Mouse (Mus musculus): ENCODE results near the gene Mlx. TPM values are rescaled to one million over a fixed set of nuclear protein-coding genes. Genes with fewer than 3 reads are reported as not detected.
A peak's percentile ranks its signal among the peaks of the same experiment; 100 is the strongest.

Mlx gene
- total RNA-seq, 1 experiment from 2014 or later, result 45.9 TPM

- peak; percentile 72 for DNase-seq
Observed at GRCm38 (mm10) chr11:101138536-101139181, 51.6 kb downstream of the Mlx start.

DNA sequence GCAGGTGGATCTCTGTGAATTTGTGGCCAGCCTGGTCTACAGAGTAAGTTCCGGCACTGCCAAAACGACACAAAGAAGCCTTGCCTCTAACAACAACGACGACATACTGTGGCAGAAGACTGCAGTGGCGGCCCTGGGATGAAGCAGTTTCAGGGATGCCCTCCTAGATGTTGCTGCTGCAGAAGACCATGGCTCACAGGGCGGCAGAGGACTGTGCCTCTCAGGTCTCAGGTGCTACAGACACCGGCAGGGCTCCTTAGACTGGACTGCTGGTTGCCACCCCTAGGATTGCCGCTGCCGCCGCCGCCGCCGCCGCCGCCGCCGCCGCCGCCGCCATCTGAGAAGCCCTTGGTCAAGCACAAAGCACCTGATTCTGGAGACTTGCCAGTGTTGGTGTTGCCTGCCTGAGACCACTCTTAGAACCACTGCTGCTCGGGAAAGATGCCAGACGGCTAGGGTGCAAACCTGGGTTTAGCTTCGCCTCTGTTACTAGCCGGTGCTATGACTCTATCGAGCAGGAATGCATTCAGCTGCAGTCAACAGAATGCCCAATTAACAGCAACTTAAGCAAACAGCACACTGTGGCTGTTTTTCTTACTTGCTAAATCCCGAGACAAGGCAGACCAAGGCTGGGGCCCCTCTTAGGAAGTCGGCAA lies 53.2 kb downstream of the Mlx start:
- DNase-seq, result no peak

- DNase-seq, result no peak
Observed at GRCm38 (mm10) chr11:101141088-101141487, 54.0 kb downstream of the Mlx start.

Small RNA genes lying within 50 kb of the gene (microRNA-seq; reads per million reads assigned to microRNA genes)
- 0 reads per million in 2 experiments for gene Gm27626

Other genes with a start within 250 kb of the Mlx start
- gene Stat5b, start 236.6 kb upstream of the Mlx start, total RNA-seq (2021), result 72.8 and 74.6 TPM in 2 replicates
- 37.8 and 44.2 TPM in 2 replicates for gene Stat5a, start 227.9 kb upstream of the Mlx start, total RNA-seq (2021)
- gene Stat3, start 147.7 kb upstream of the Mlx start, total RNA-seq (2021), result 75.1 and 82.4 TPM in 2 replicates
- gene Cavin1, start 116.4 kb upstream of the Mlx start, total RNA-seq (2021), result 290 and 306 TPM in 2 replicates
- gene Atp6v0a1, start 77.8 kb upstream of the Mlx start, total RNA-seq (2021), result 91.3 and 111 TPM in 2 replicates
- 29.6 and 30.8 TPM in 2 replicates for gene Naglu, start 17.3 kb upstream of the Mlx start, total RNA-seq (2021)
- 0.85 and 1.2 TPM in 2 replicates for gene Hsd17b1, start 8.9 kb upstream of the Mlx start, total RNA-seq (2021)
- 87.7 and 97.6 TPM in 2 replicates for gene Coasy, start 4.7 kb upstream of the Mlx start, total RNA-seq (2021)
- gene Psmc3ip, start 8.2 kb downstream of the Mlx start, total RNA-seq (2021), result 6.6 and 8.8 TPM in 2 replicates
- 53.7 and 56.0 TPM in 2 replicates for gene Retreg3, start 32.6 kb downstream of the Mlx start, total RNA-seq (2021)
- gene Tubg1, start 32.7 kb downstream of the Mlx start, total RNA-seq (2021), result 45.9 and 48.6 TPM in 2 replicates
- 7.2 and 7.9 TPM in 2 replicates for gene Tubg2, start 68.6 kb downstream of the Mlx start, total RNA-seq (2021)
- 10.9 and 13.5 TPM in 2 replicates for gene Cntnap1, start 83.2 kb downstream of the Mlx start, total RNA-seq (2021)
- 30.5 and 32.7 TPM in 2 replicates for gene Plekhh3, start 84.1 kb downstream of the Mlx start, total RNA-seq (2021)
- gene Ccr10, start 88.2 kb downstream of the Mlx start, total RNA-seq (2021), result 1.4 and 1.5 TPM in 2 replicates
- 28.8 and 37.7 TPM in 2 replicates for gene Ezh1, start 139.2 kb downstream of the Mlx start, total RNA-seq (2021)
- 107 and 145 TPM in 2 replicates for gene Ramp2, start 158.8 kb downstream of the Mlx start, total RNA-seq (2021)
- 116 and 120 TPM in 2 replicates for gene Vps25, start 166.4 kb downstream of the Mlx start, total RNA-seq (2021)
- gene Wnk4, start 173.3 kb downstream of the Mlx start, total RNA-seq (2021), result 3.4 and 3.6 TPM in 2 replicates
- 0.44 and 0.86 TPM in 2 replicates for gene Cntd1, start 191.7 kb downstream of the Mlx start, total RNA-seq (2021)
- 79.4 and 80.1 TPM in 2 replicates for gene Coa3, start 191.8 kb downstream of the Mlx start, total RNA-seq (2021)
- 135 and 147 TPM in 2 replicates for gene Becn1, start 215.0 kb downstream of the Mlx start, total RNA-seq (2021)
- 148 and 152 TPM in 2 replicates for gene Psme3, start 228.9 kb downstream of the Mlx start, total RNA-seq (2021)
- gene Aoc2, start 237.8 kb downstream of the Mlx start, total RNA-seq (2021), result 7.3 and 10.2 TPM in 2 replicates
- gene Aoc3, start 243.3 kb downstream of the Mlx start, total RNA-seq (2021), result 125 and 168 TPM in 2 replicates